Mouse (Mus musculus) ES-Bruce4 (cell line): ENCODE measurements around the gene Tmem135.

Experiments
- CTCF ChIP-seq: IDR thresholded peaks from one replicate; pipeline ENCODE4 v1.8.1; 2011; ENCODE audit warnings: low read depth, low read length
- POLR2A ChIP-seq: IDR thresholded peaks from one replicate; pipeline ENCODE4 v1.8.1; 2011; ENCODE audit warnings: low read length; ENCODE audit not compliant: insufficient read depth

GRCm38 (mm10) chr7:89401136-89401858 lies 2.7 kb downstream of the Tmem135 start:
- TF ChIP-seq CTCF = no peak
- no peak for TF ChIP-seq POLR2A
